Mouse (Mus musculus) 3134 (cell line): ENCODE measurements at regions not wholly inside any gene's neighbourhood (a gene's known extent, or its start where the extent isn't known, plus 50 kb on each side); places are given as distances from the start of the nearest gene placed in this dataset.

Source experiments
- DNase-seq: peaks from one replicate; pipeline ENCODE4 v3.0.0-alpha.2; 2011; ENCODE audit warnings: low spot score; ENCODE audit not compliant: insufficient read length; ENCODE audit errors: extremely low read depth

GRCm38 (mm10) chr6:127291937-127292336 is 139.9 kb upstream of the Ccnd2 start:
- DNase-seq, result no peak

GRCm38 (mm10) chr6:127293829-127294228 is 141.8 kb upstream of the Ccnd2 start:
- DNase-seq, result no peak

GRCm38 (mm10) chr6:127298105-127298504 is 146.1 kb upstream of the Ccnd2 start:
- DNase-seq, result no peak

- DNase-seq, result no peak
Observed at GRCm38 (mm10) chr6:127311192-127312054, 135.2 kb upstream of the Parp11 start.

- no peak for DNase-seq
Observed at GRCm38 (mm10) chr6:127317309-127317708, 129.3 kb upstream of the Parp11 start.

GRCm38 (mm10) chr6:127318746-127319582 is 127.7 kb upstream of the Parp11 start:
- no peak for DNase-seq

GRCm38 (mm10) chr6:127320600-127320999 is 126.0 kb upstream of the Parp11 start:
- no peak for DNase-seq

GRCm38 (mm10) chr6:127321031-127321430 is 125.6 kb upstream of the Parp11 start:
- no peak for DNase-seq

GRCm38 (mm10) chr6:127322398-127322797 is 124.2 kb upstream of the Parp11 start:
- no peak for DNase-seq

- DNase-seq, result no peak
Observed at GRCm38 (mm10) chr6:127324984-127325383, 121.7 kb upstream of the Parp11 start.

- DNase-seq, result no peak
Observed at GRCm38 (mm10) chr6:127325596-127326332, 120.9 kb upstream of the Parp11 start.

- no peak for DNase-seq
Observed at GRCm38 (mm10) chr6:127326333-127326729, 120.3 kb upstream of the Parp11 start.

- DNase-seq, result peak; percentile 75
Observed at GRCm38 (mm10) chr6:127329191-127330014, 117.2 kb upstream of the Parp11 start.

GRCm38 (mm10) chr6:127330015-127330705 is 116.5 kb upstream of the Parp11 start:
- DNase-seq, result peak; percentile 99

- DNase-seq, result no peak
Observed at GRCm38 (mm10) chr6:127331091-127331490, 115.5 kb upstream of the Parp11 start.

- DNase-seq, result no peak
Observed at GRCm38 (mm10) chr6:127334256-127334655, 112.4 kb upstream of the Parp11 start.

- DNase-seq, result peak; percentile 76
Observed at GRCm38 (mm10) chr6:127335462-127335886, 111.2 kb upstream of the Parp11 start.

- DNase-seq, result no peak
Observed at GRCm38 (mm10) chr6:127335996-127336660, 110.5 kb upstream of the Parp11 start.
